Mouse (Mus musculus) limb, embryonic 13.5 days (tissue): ENCODE data around the gene Hist1h3a. TPM values are rescaled to one million over a fixed set of nuclear protein-coding genes. Genes with fewer than 3 reads are reported as not detected.
"Not testable (repeated sequence)": the region's sequence is repeated elsewhere in the genome, so short reads cannot be mapped to it uniquely, and the experiment has no call there.

ENCODE experiments used
- ATAC-seq: fragments of 200-750 bp; cut with Nextera tagmentation; 2 replicates; pipeline ENCODE4 v1.8.0; 2017; ENCODE audit warnings: low read depth, moderate number of reproducible peaks, moderate TSS enrichment; ENCODE audit not compliant: low FRiP score
- H3K27ac ChIP-seq: fragments of 300-500 bp; sonication (generic); 2 replicates; pipeline ENCODE4 v1.5.1; 2015; ENCODE audit warnings: inconsistent platforms, mild to moderate bottlenecking, moderate library complexity
- H3K27me3 ChIP-seq: fragments of 300-500 bp; sonication (generic); 2 replicates; pipeline ENCODE4 v1.6.1; 2015; ENCODE audit warnings: mild to moderate bottlenecking, inconsistent platforms
- H3K36me3 ChIP-seq: fragments of 300-500 bp; sonication (generic); 2 replicates; pipeline ENCODE4 v1.6.1; 2015; ENCODE audit warnings: inconsistent platforms, mild to moderate bottlenecking, moderate library complexity
- H3K4me1 ChIP-seq: fragments of 300-500 bp; sonication (generic); 2 replicates; pipeline ENCODE4 v1.6.1; 2015; ENCODE audit warnings: inconsistent platforms
- H3K4me2 ChIP-seq: fragments of 300-500 bp; sonication (generic); replicated peaks from 2 replicates; pipeline ENCODE4 v1.6.1; 2015; ENCODE audit warnings: inconsistent platforms, mild to moderate bottlenecking, moderate library complexity
- H3K4me3 ChIP-seq: fragments of 300-500 bp; sonication (generic); 2 replicates; pipeline ENCODE4 v1.5.1; 2015; ENCODE audit warnings: moderate library complexity, mild to moderate bottlenecking, inconsistent platforms
- H3K9ac ChIP-seq: fragments of 300-500 bp; sonication (generic); 2 replicates; pipeline ENCODE4 v1.6.1; 2015; ENCODE audit warnings: mild to moderate bottlenecking, inconsistent platforms
- H3K9me3 ChIP-seq: fragments of 300-500 bp; sonication (generic); 2 replicates; pipeline ENCODE4 v1.6.1; 2016; ENCODE audit warnings: inconsistent platforms
- WGBS: fragments of 180-500 bp; shearing (Covaris S2); methylation state at CpG from one replicate; pipeline ENCODE4 v1.1.7; 2015; 5-methylcytosine and 5-hydroxymethylcytosine counted together
- polyA plus RNA-seq: library from polyadenylated mRNA; unstranded; fragments of >200 nt; fragmentation: Nextera tagmentation; extraction: Ambion mirVana; gene quantifications from 2 replicates; pipeline ENCODE4 v1.2.1, GENCODE M21; 2015

The Hist1h3a gene
- polyA plus RNA-seq, 1 experiment from 2014 or later = 11.8 TPM

- H3K27me3 ChIP-seq, H3K36me3 ChIP-seq, H3K9me3 ChIP-seq: not testable (repeated sequence)
- peak within 1 kb of the TSS; percentile 69 for H3K4me2 ChIP-seq
- peak within 1 kb of the TSS; percentile 49 for H3K4me3 ChIP-seq
- peaks cover 25% of the 10 kb centered on the region for H3K4me1 ChIP-seq
- peak within 1 kb of the TSS; percentile 73 for H3K9ac ChIP-seq
- ATAC-seq = peak; percentile 93
- whole genome bisulfite sequencing = under 1% methylated on average over 44 of the region's 58 CpGs
- H3K27ac ChIP-seq = peak within 1 kb of the TSS; percentile 99
These were observed 15.7 kb downstream of the Hist1h3a start, which contains the start of gene Hist1h2bb for GRCm38 (mm10) chr13:23746201-23747080. TSS of gene Hist1h2bb (plus strand) at chr13:23746734.

GRCm38 (mm10) chr13:23745381-23746161 lies 16.6 kb downstream of the Hist1h3a start, which contains the start of gene Hist1h3c:
TSS of gene Hist1h3c (minus strand) at chr13:23745602.
- Histone ChIP-seq H3K4me3 (peak within 1 kb of the TSS; percentile 49), H3K9me3 (no peaks in the 10 kb centered on the region), H3K27ac (peak within 1 kb of the TSS; percentile 99), H3K4me2 (peak within 1 kb of the TSS; percentile 69), H3K36me3 (no peaks in the 10 kb centered on the region), H3K4me1 (peaks cover 30% of the 10 kb centered on the region), H3K27me3 (no peaks in the 10 kb centered on the region), H3K9ac (peak within 1 kb of the TSS; percentile 73)
- WGBS = under 1% methylated on average over 28 of the region's 28 CpGs
- ATAC-seq = peak; percentile 74

GRCm38 (mm10) chr13:23744421-23745380 lies 17.5 kb downstream of the Hist1h3a start:
- peak overlapping the region; percentile 49 for H3K4me3 ChIP-seq
- peak overlapping the region; percentile 69 for H3K4me2 ChIP-seq
- H3K9ac ChIP-seq = peak overlapping the region; percentile 69
- no peaks in the 10 kb centered on the region for H3K27me3 ChIP-seq
- ATAC-seq = no peak
- under 1% methylated on average over 22 of the region's 36 CpGs for WGBS
- H3K9me3 ChIP-seq = no peaks in the 10 kb centered on the region
- H3K4me1 ChIP-seq = peaks cover 34% of the 10 kb centered on the region
- peak overlapping the region; percentile 72 for H3K27ac ChIP-seq
- no peaks in the 10 kb centered on the region for H3K36me3 ChIP-seq

GRCm38 (mm10) chr13:23743963-23744362 lies 18.2 kb downstream of the Hist1h3a start:
- no peak for ATAC-seq
- Histone ChIP-seq H3K9ac (peak overlapping the region; percentile 69), H3K27ac (peak overlapping the region; percentile 72; the same call in 1 of the 2 replicates), H3K4me3 (peak overlapping the region; percentile 49), H3K27me3 (no peaks in the 10 kb centered on the region), H3K4me2 (peak overlapping the region; percentile 69), H3K36me3 (no peaks in the 10 kb centered on the region), H3K4me1 (peaks cover 34% of the 10 kb centered on the region), H3K9me3 (no peaks in the 10 kb centered on the region)
- 40% methylated on average over 4 of the region's 4 CpGs for WGBS

- Histone ChIP-seq H3K4me2 (no peak overlapping the region), H3K4me3 (no peak overlapping the region), H3K9me3 (no peaks in the 10 kb centered on the region), H3K9ac (no peak overlapping the region), H3K36me3 (no peaks in the 10 kb centered on the region), H3K27ac (no peak overlapping the region), H3K4me1 (peaks cover 29% of the 10 kb centered on the region), H3K27me3 (no peaks in the 10 kb centered on the region)
- ATAC-seq = no peak
- WGBS = 82% methylated on average over 5 of the region's 5 CpGs
These were observed 19.0 kb downstream of the Hist1h3a start for GRCm38 (mm10) chr13:23743215-23743614.

GRCm38 (mm10) chr13:23742007-23742406 lies 20.2 kb downstream of the Hist1h3a start:
- H3K27ac ChIP-seq = no peak overlapping the region
- ATAC-seq = no peak

GRCm38 (mm10) chr13:23740910-23741309 lies 21.3 kb downstream of the Hist1h3a start:
- Histone ChIP-seq H3K4me2 (peak overlapping the region; percentile 95), H3K27me3 (no peaks in the 10 kb centered on the region), H3K27ac (0 out of 2 replicates have a peak overlapping the region, but pooled peaks have one; percentile 58), H3K4me1 (peaks cover 21% of the 10 kb centered on the region), H3K36me3 (no peaks in the 10 kb centered on the region), H3K4me3 (peak overlapping the region; percentile 64), H3K9ac (peak overlapping the region; percentile 89; the same call in 1 of the 2 replicates), H3K9me3 (no peaks in the 10 kb centered on the region)
- no peak for ATAC-seq
- 62% methylated on average over 5 of the region's 5 CpGs for WGBS

More at GRCm38 (mm10) chr13:23742007-23742406, 20.2 kb downstream of the Hist1h3a start:
- Histone ChIP-seq H3K36me3 (no peaks in the 10 kb centered on the region), H3K4me3 (no peak overlapping the region), H3K9ac (no peak overlapping the region), H3K27me3 (no peaks in the 10 kb centered on the region), H3K4me1 (peaks cover 22% of the 10 kb centered on the region), H3K9me3 (no peaks in the 10 kb centered on the region), H3K4me2 (no peak overlapping the region)

GRCm38 (mm10) chr13:23740256-23740840 lies 21.8 kb downstream of the Hist1h3a start:
- peak overlapping the region; percentile 89 for H3K9ac ChIP-seq
- no peaks in the 10 kb centered on the region for H3K9me3 ChIP-seq
- no peak for ATAC-seq
- no peaks in the 10 kb centered on the region for H3K27me3 ChIP-seq
- no peaks in the 10 kb centered on the region for H3K36me3 ChIP-seq
- peak overlapping the region; percentile 98 for H3K27ac ChIP-seq
- H3K4me2 ChIP-seq = peak overlapping the region; percentile 95
- H3K4me3 ChIP-seq = peak overlapping the region; percentile 64
- 29% methylated on average over 13 of the region's 13 CpGs for WGBS
- H3K4me1 ChIP-seq = peaks cover 21% of the 10 kb centered on the region

- H3K27me3 ChIP-seq = no peaks in the 10 kb centered on the region
- H3K27ac ChIP-seq = peak overlapping the region; percentile 98
- no peak; the same call in 1 of the 2 replicates for ATAC-seq
- no peaks in the 10 kb centered on the region for H3K36me3 ChIP-seq
- peak overlapping the region; percentile 64 for H3K4me3 ChIP-seq
- WGBS = 2% methylated on average over 14 of the region's 14 CpGs
- no peaks in the 10 kb centered on the region for H3K9me3 ChIP-seq
- H3K9ac ChIP-seq = peak overlapping the region; percentile 89
- H3K4me1 ChIP-seq = peaks cover 21% of the 10 kb centered on the region
- H3K4me2 ChIP-seq = peak overlapping the region; percentile 95
These were observed 22.3 kb downstream of the Hist1h3a start for GRCm38 (mm10) chr13:23739922-23740252.

GRCm38 (mm10) chr13:23739069-23739921 lies 22.9 kb downstream of the Hist1h3a start:
- Histone ChIP-seq H3K27me3 (no peaks in the 10 kb centered on the region), H3K4me1 (peaks cover 17% of the 10 kb centered on the region), H3K4me3 (peak overlapping the region; percentile 64), H3K9ac (peak overlapping the region; percentile 89), H3K36me3 (no peaks in the 10 kb centered on the region), H3K9me3 (no peaks in the 10 kb centered on the region), H3K4me2 (peak overlapping the region; percentile 95), H3K27ac (peak overlapping the region; percentile 98)
- peak; percentile 92 for ATAC-seq
- under 1% methylated on average over 39 of the region's 39 CpGs for WGBS
